Mouse (Mus musculus): Measurements from ENCODE around the gene Gm6020. TPM values are rescaled to one million over a fixed set of nuclear protein-coding genes. Genes with fewer than 3 reads are reported as not detected.

The Gm6020 gene
- polyA plus RNA-seq, 1 experiment from 2014 or later = not detected

GRCm38 (mm10) chr19:61224678-61225525 lies 41.2 kb downstream of the Gm6020 start:
- Histone ChIP-seq H3K4me2 (replicated peaks) (peak overlapping the region; percentile 65), H3K9me3 (no peaks in the 10 kb centered on the region), H3K27me3 (0 out of 2 replicates have a peak, but pooled peaks cover 4% of the 10 kb centered on the region), H3K9ac (no peak overlapping the region), H3K4me3 (peak overlapping the region; percentile 58), H3K27ac (no peak overlapping the region), H3K4me1 (no peaks in the 10 kb centered on the region), H3K36me3 (no peaks in the 10 kb centered on the region)
- 34% methylated on average over 50 of the region's 53 CpGs for WGBS
- ATAC-seq (ENCODE audit: low FRiP score, low read depth) = no peak

- 5% methylated on average over 62 of the region's 70 CpGs for WGBS
- Histone ChIP-seq H3K27ac (peak overlapping the region; percentile 84; the same call in 1 of the 2 replicates), H3K9ac (peak overlapping the region; percentile 35), H3K4me1 (no peaks in the 10 kb centered on the region), H3K36me3 (no peaks in the 10 kb centered on the region), H3K27me3 (0 out of 2 replicates have a peak, but pooled peaks cover 3% of the 10 kb centered on the region), H3K4me3 (peak overlapping the region; percentile 58), H3K4me2 (replicated peaks) (peak overlapping the region; percentile 65), H3K9me3 (no peaks in the 10 kb centered on the region)
- ATAC-seq (ENCODE audit: low FRiP score, low read depth) = peak; percentile 65
Measured at GRCm38 (mm10) chr19:61225526-61226400, 42.1 kb downstream of the Gm6020 start.

- Histone ChIP-seq H3K9me3 (no peaks in the 10 kb centered on the region), H3K4me1 (no peaks in the 10 kb centered on the region), H3K4me3 (peak overlapping the region; percentile 58), H3K36me3 (no peaks in the 10 kb centered on the region), H3K27ac (peak overlapping the region; percentile 84), H3K9ac (peak overlapping the region; percentile 35; the same call in 1 of the 2 replicates), H3K27me3 (no peaks in the 10 kb centered on the region), H3K4me2 (replicated peaks) (peak overlapping the region; percentile 65)
- peak; percentile 34 for ATAC-seq (ENCODE audit: low FRiP score, low read depth)
- WGBS = 4% methylated on average over 68 of the region's 71 CpGs
Measured at GRCm38 (mm10) chr19:61226401-61226927, 42.8 kb downstream of the Gm6020 start.

GRCm38 (mm10) chr19:61226928-61227854 lies 43.5 kb downstream of the Gm6020 start:
- ATAC-seq (ENCODE audit: low FRiP score, low read depth) = peak; percentile 85
- no peaks in the 10 kb centered on the region for H3K4me1 ChIP-seq
- no peaks in the 10 kb centered on the region for H3K36me3 ChIP-seq
- peak overlapping the region; percentile 58 for H3K4me3 ChIP-seq
- H3K9me3 ChIP-seq = no peaks in the 10 kb centered on the region
- peak overlapping the region; percentile 65 for H3K4me2 ChIP-seq (replicated peaks)
- peak overlapping the region; percentile 84 for H3K27ac ChIP-seq
- no peaks in the 10 kb centered on the region for H3K27me3 ChIP-seq
- 1% methylated on average over 65 of the region's 71 CpGs for WGBS
- peak overlapping the region; percentile 53 for H3K9ac ChIP-seq

GRCm38 (mm10) chr19:61227941-61228701 lies 44.4 kb downstream of the Gm6020 start, which contains the start of gene Csf2ra:
Gene Csf2ra (minus strand): TSS chr19:61228429.
- peak within 1 kb of the TSS; percentile 58 for H3K4me3 ChIP-seq
- H3K27ac ChIP-seq = peak within 1 kb of the TSS; percentile 84; the same call in 1 of the 2 replicates
- H3K9me3 ChIP-seq = no peaks in the 10 kb centered on the region
- H3K27me3 ChIP-seq = no peaks in the 10 kb centered on the region
- H3K36me3 ChIP-seq = no peaks in the 10 kb centered on the region
- WGBS = 57% methylated on average over 36 of the region's 36 CpGs
- H3K9ac ChIP-seq = peak within 1 kb of the TSS; percentile 53; the same call in 1 of the 2 replicates
- peak within 1 kb of the TSS; percentile 65 for H3K4me2 ChIP-seq (replicated peaks)
- no peak for ATAC-seq (ENCODE audit: low FRiP score, low read depth)
- no peaks in the 10 kb centered on the region for H3K4me1 ChIP-seq

Other genes starting within 250 kb of the Gm6020 start
- gene Zfp950, start 43.0 kb upstream of the Gm6020 start, polyA plus RNA-seq (2015; fragmentation: Nextera tagmentation; extraction: Ambion mirVana) = 61.7 and 68.4 TPM in 2 replicates
- gene Gm7102, start 7.6 kb upstream of the Gm6020 start, polyA plus RNA-seq (2015; fragmentation: Nextera tagmentation; extraction: Ambion mirVana) = 0.22 TPM in 1 of 2 replicates, not detected in the other
- gene Csf2ra, start 44.5 kb downstream of the Gm6020 start, polyA plus RNA-seq (2015; fragmentation: Nextera tagmentation; extraction: Ambion mirVana) = 36.7 and 37.3 TPM in 2 replicates
- gene Gm21060, start 113.2 kb downstream of the Gm6020 start, polyA plus RNA-seq (2015; fragmentation: Nextera tagmentation; extraction: Ambion mirVana) = not detected in 2 replicates